Mouse (Mus musculus): Measurements from ENCODE around the gene Wnk3. TPM values are rescaled to one million over a fixed set of nuclear protein-coding genes. Genes with fewer than 3 reads are reported as not detected.
"Not testable (repeated sequence)": the region's sequence is repeated elsewhere in the genome, so short reads cannot be mapped to it uniquely, and the experiment has no call there.

Gene Wnk3
- 0.44 and 0.52 TPM in 2 replicates for polyA plus RNA-seq (2015; fragmentation: Nextera tagmentation; extraction: Ambion mirVana)

- no peak within 1 kb of the TSS for H3K4me2 ChIP-seq
- no peaks in the 10 kb centered on the region for H3K4me1 ChIP-seq (replicated peaks)
- 92% methylated on average over 2 of the region's 2 CpGs for WGBS
- H3K27me3 ChIP-seq = no peaks in the 10 kb centered on the region
- H3K4me3 ChIP-seq = no peak within 1 kb of the TSS
- no peaks in the 10 kb centered on the region for H3K9me3 ChIP-seq (replicated peaks)
- ATAC-seq (replicated peaks; ENCODE audit: insufficient number of reproducible peaks, insufficient read depth, low FRiP score, low read depth) = no peak
- H3K9ac ChIP-seq = no peak within 1 kb of the TSS
- H3K27ac ChIP-seq = no peak within 1 kb of the TSS
- H3K36me3 ChIP-seq = no peaks in the 10 kb centered on the region
Observed at GRCm38 (mm10) chrX:151197778-151198177, at the start of gene Wnk3. Wnk3 (plus strand) TSS chrX:151198078.

GRCm38 (mm10) chrX:151158414-151158813 lies 39.5 kb upstream of the Wnk3 start:
- H3K9ac ChIP-seq = no peak overlapping the region
- no peak overlapping the region for H3K27ac ChIP-seq
- no peak overlapping the region for H3K4me3 ChIP-seq
- WGBS = 42% methylated on average over 6 of the region's 6 CpGs
- no peaks in the 10 kb centered on the region for H3K27me3 ChIP-seq
- no peaks in the 10 kb centered on the region for H3K4me1 ChIP-seq (replicated peaks)
- no peaks in the 10 kb centered on the region for H3K9me3 ChIP-seq (replicated peaks)
- no peak overlapping the region for H3K4me2 ChIP-seq
- ATAC-seq (replicated peaks; ENCODE audit: insufficient number of reproducible peaks, insufficient read depth, low FRiP score, low read depth) = no peak
- H3K36me3 ChIP-seq = no peaks in the 10 kb centered on the region

- WGBS = 7% methylated on average over 25 of the region's 25 CpGs
- peak overlapping the region; percentile 73 for H3K27ac ChIP-seq
Observed at GRCm38 (mm10) chrX:151168438-151169131, 29.3 kb upstream of the Wnk3 start.

GRCm38 (mm10) chrX:151169261-151169961 lies 28.5 kb upstream of the Wnk3 start:
- H3K4me3 ChIP-seq = peak overlapping the region; percentile 61
- H3K9ac ChIP-seq = peak overlapping the region; percentile 47
- peak overlapping the region; percentile 73 for H3K27ac ChIP-seq
- H3K27me3 ChIP-seq = no peaks in the 10 kb centered on the region
- 21% methylated on average over 45 of the region's 58 CpGs for WGBS
- H3K4me1 ChIP-seq (replicated peaks) = no peaks in the 10 kb centered on the region
- ATAC-seq (replicated peaks; ENCODE audit: insufficient number of reproducible peaks, insufficient read depth, low FRiP score, low read depth) = peak; percentile 92
- no peaks in the 10 kb centered on the region for H3K36me3 ChIP-seq
- no peaks in the 10 kb centered on the region for H3K9me3 ChIP-seq (replicated peaks)
- peak overlapping the region; percentile 70 for H3K4me2 ChIP-seq

More at GRCm38 (mm10) chrX:151168438-151169131, 29.3 kb upstream of the Wnk3 start:
- Histone ChIP-seq H3K36me3 (no peaks in the 10 kb centered on the region), H3K4me2 (peak overlapping the region; percentile 70), H3K4me3 (peak overlapping the region; percentile 61), H3K9me3 (replicated peaks) (no peaks in the 10 kb centered on the region), H3K9ac (no peak overlapping the region), H3K4me1 (replicated peaks) (no peaks in the 10 kb centered on the region), H3K27me3 (no peaks in the 10 kb centered on the region)
- ATAC-seq (replicated peaks; ENCODE audit: insufficient number of reproducible peaks, insufficient read depth, low FRiP score, low read depth) = peak; percentile 52

- H3K4me1 ChIP-seq (replicated peaks); H3K4me3 ChIP-seq; H3K9ac ChIP-seq; H3K4me2 ChIP-seq; ATAC-seq (replicated peaks; ENCODE audit: insufficient number of reproducible peaks, insufficient read depth, low FRiP score, low read depth); H3K9me3 ChIP-seq (replicated peaks); H3K36me3 ChIP-seq; H3K27ac ChIP-seq; H3K27me3 ChIP-seq: not testable (repeated sequence)
- WGBS = 50% methylated on average over 3 of the region's 3 CpGs
Observed at GRCm38 (mm10) chrX:151173134-151173533, 24.7 kb upstream of the Wnk3 start.

GRCm38 (mm10) chrX:151298329-151298728 lies 100.5 kb downstream of the Wnk3 start:
- peak; percentile 64; the same call in 1 of the 2 replicates for ATAC-seq (replicated peaks; ENCODE audit: insufficient number of reproducible peaks, insufficient read depth, low FRiP score, low read depth)
- Histone ChIP-seq H3K4me2 (no peak overlapping the region), H3K27ac (peak overlapping the region; percentile 75), H3K27me3 (no peaks in the 10 kb centered on the region), H3K4me3 (no peak overlapping the region), H3K9me3 (replicated peaks) (no peaks in the 10 kb centered on the region), H3K4me1 (replicated peaks) (peaks cover 7% of the 10 kb centered on the region; the same call in 1 of the 2 replicates), H3K9ac (no peak overlapping the region), H3K36me3 (no peaks in the 10 kb centered on the region)

- WGBS = 78% methylated on average over 4 of the region's 4 CpGs
- Histone ChIP-seq H3K36me3 (no peaks in the 10 kb centered on the region), H3K9me3 (replicated peaks) (no peaks in the 10 kb centered on the region), H3K9ac (no peak overlapping the region), H3K4me3 (no peak overlapping the region), H3K4me1 (replicated peaks) (no peaks in the 10 kb centered on the region), H3K27ac (no peak overlapping the region), H3K27me3 (no peaks in the 10 kb centered on the region), H3K4me2 (no peak overlapping the region)
- no peak for ATAC-seq (replicated peaks; ENCODE audit: insufficient number of reproducible peaks, insufficient read depth, low FRiP score, low read depth)
Observed at GRCm38 (mm10) chrX:151313732-151314131, 115.9 kb downstream of the Wnk3 start.

- ATAC-seq (replicated peaks; ENCODE audit: insufficient number of reproducible peaks, insufficient read depth, low FRiP score, low read depth) = no peak
- no peaks in the 10 kb centered on the region; the same call in 1 of the 2 replicates for H3K27me3 ChIP-seq
- H3K9ac ChIP-seq = no peak overlapping the region
- no peak overlapping the region for H3K27ac ChIP-seq
- H3K9me3 ChIP-seq (replicated peaks) = no peaks in the 10 kb centered on the region
- H3K4me2 ChIP-seq = no peak overlapping the region
- peaks cover 6% of the 10 kb centered on the region; the same call in 1 of the 2 replicates for H3K4me1 ChIP-seq (replicated peaks)
- WGBS = 74% methylated on average over 2 of the region's 2 CpGs
- H3K4me3 ChIP-seq = no peak overlapping the region
- no peaks in the 10 kb centered on the region for H3K36me3 ChIP-seq
Observed at GRCm38 (mm10) chrX:151333615-151334014, 135.7 kb downstream of the Wnk3 start.

GRCm38 (mm10) chrX:151337804-151338203 lies 139.9 kb downstream of the Wnk3 start:
- peak overlapping the region; percentile 61 for H3K27ac ChIP-seq
- ATAC-seq (replicated peaks; ENCODE audit: insufficient number of reproducible peaks, insufficient read depth, low FRiP score, low read depth) = peak; percentile 89
- 33% methylated on average over 4 of the region's 4 CpGs for WGBS

GRCm38 (mm10) chrX:151343761-151344500 lies 146.1 kb downstream of the Wnk3 start, which contains the start of gene Fam120c:
Fam120c (plus strand) TSS chrX:151344175.
- WGBS = 6% methylated on average over 42 of the region's 56 CpGs

More at GRCm38 (mm10) chrX:151337804-151338203, 139.9 kb downstream of the Wnk3 start:
- Histone ChIP-seq H3K9me3 (replicated peaks) (no peaks in the 10 kb centered on the region), H3K27me3 (peaks cover 6% of the 10 kb centered on the region; the same call in 1 of the 2 replicates), H3K4me3 (no peak overlapping the region), H3K36me3 (no peaks in the 10 kb centered on the region), H3K4me1 (replicated peaks) (peaks cover 6% of the 10 kb centered on the region; the same call in 1 of the 2 replicates), H3K4me2 (no peak overlapping the region), H3K9ac (no peak overlapping the region)

More at GRCm38 (mm10) chrX:151343761-151344500, 146.1 kb downstream of the Wnk3 start, which contains the start of gene Fam120c:
- ATAC-seq (replicated peaks; ENCODE audit: insufficient number of reproducible peaks, insufficient read depth, low FRiP score, low read depth) = peak; percentile 90
- Histone ChIP-seq H3K36me3 (no peaks in the 10 kb centered on the region), H3K9me3 (replicated peaks) (no peaks in the 10 kb centered on the region), H3K27ac (peak within 1 kb of the TSS; percentile 90), H3K4me2 (peak within 1 kb of the TSS; percentile 72), H3K4me1 (replicated peaks) (peaks cover 6% of the 10 kb centered on the region; the same call in 1 of the 2 replicates), H3K4me3 (peak within 1 kb of the TSS; percentile 68), H3K9ac (peak within 1 kb of the TSS; percentile 70), H3K27me3 (0 out of 2 replicates have a peak, but pooled peaks cover 6% of the 10 kb centered on the region)

Measured in heart, embryonic 15.5 days (tissue).